Mouse (Mus musculus): ENCODE data around the gene Arl15.

Arl15 gene

DNA sequence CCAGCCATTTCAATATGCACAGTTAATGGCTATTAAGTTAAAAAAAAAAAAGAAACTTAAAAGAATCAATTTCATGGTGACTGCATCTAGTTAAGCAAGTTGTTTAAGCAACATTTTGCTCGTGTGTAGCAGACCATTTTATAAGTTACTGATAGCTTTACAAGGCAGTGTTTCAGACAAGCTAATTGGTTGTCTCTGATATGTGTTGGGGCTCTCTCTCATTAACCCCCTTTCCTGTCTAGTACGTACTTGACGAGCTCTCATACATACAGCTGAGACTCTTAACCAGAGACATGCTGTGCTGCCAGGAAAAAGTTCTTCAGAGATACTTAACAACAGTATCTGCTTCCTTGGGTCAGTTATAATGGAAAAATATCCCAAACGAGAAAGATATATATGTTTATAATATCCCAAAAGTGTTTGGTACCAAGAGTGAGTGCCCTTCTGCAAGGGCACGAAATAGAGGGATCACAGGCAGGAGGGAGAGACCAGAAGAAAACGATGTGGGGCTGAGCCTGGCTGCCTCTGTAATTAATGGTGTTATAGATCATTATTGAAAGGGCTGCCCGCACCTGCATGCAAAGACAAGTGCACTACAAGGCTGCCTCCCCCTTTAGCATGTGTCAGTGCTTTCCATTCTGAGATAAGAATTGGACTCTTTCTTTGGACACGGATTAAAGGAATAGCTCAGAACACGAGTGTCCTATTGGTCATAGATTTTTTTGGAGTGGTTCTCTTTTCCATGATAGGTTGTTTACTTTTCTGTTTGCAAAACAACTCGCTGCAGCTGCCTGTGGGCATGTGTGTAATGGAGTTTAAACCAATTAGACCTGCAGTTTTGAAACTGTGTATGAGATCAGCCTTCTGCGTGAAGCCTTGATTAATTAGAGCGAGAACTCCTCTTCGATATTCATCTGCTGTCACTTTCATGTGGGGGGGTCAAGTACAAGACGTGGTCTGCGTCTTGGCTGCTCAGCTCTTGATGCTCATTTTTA, 350.0 kb downstream of the Arl15 start:
- DNase-seq (ENCODE audit: low spot score in 2 of 2): no peak

DNA sequence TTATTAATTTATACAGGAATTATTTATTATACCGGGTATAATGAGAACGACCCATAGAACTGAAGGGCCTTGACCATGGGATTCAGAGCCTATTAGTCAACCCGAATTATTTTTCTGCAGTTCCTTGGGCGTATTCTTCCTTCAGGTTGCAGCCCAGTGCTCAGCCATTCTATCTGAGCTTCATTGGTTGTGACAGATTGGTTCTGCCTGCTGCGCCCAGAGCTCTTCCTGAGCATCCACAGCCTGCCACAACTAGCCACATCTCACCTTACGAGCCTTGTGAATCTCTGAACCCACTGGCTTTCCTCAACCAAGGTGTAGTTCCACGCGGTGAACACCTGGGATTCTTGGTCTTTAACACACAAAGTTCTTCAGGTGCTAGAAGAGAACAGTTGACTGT, 350.9 kb downstream of the Arl15 start:
- no peak for DNase-seq (ENCODE audit: low spot score in 2 of 2)

DNA sequence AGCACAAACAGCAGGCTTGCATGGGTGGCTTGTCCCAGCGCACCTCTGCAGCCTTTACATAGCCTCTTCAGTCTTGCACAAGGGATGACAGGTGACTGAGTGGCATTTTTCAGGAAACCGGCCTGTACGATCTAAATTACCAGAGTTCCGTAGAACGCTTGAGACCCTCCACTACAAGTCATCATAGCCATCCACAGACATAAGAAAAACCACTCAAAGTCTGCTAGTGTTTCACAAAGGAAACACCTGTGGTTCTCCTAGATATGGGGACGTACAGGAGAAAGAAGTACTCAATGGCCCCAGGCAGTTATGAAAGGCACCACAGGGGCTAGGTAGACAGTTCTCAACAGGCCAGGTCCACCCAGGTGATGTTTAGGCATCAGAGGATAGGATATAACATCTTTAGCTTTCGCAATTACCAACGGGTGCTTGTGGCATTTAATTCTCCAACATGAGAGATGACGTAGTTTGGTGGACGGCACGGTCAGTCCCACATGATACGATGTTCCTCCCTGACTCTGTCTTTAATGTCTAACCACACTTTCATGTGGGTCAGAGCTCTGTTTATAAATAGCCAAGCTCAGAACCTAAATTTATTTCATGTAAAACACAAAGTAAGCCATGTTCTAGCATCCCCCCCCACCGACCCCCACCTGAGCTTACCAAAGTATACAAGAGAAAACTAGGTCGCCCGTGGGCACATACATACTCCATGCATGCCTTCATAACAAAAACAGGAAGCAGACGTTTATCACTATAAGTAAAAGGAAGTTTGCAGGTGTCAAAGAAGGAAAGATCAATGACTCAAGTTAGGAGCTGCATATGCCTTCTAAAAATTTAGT, 356.8 kb downstream of the Arl15 start:
- DNase-seq (ENCODE audit: low spot score in 2 of 2): no peak

DNA sequence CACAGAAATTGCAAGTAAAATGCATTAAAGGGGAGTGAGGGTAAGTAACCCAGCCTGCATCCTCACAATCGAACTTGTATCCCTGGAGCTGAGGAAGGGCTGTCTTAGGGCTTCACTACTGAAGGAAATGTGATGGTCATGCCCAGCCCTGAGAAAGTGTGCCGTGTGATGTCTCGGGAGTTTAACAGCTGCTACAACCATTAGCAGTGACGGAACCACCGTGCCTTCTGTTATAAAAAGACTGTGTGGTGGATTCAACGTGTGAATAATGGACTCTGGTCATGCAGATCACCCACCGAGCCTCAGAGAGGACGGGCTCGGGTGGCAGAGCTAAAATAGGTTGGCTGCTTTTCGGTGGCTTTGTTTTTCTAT, 357.4 kb downstream of the Arl15 start:
- no peak for DNase-seq (ENCODE audit: low spot score in 2 of 2)

DNA sequence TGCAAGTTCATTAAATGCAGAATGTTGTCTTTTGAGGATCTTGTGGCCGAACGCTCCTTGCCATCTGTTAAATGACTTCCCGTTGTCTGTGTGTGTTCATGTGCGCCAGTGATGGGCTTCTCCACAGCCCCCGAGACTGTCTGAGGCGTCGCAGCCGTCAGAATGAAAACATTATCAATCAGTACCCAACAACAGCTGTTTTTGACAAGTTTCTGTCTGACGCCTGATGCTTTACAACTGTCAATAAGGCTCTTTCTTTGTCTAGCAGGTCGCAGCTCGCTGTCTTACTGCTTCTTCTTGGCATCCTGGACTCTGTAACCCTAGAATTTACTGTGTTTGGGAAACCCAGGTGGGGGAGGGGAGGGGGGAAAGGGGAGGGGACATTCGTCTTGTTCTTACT, 362.4 kb downstream of the Arl15 start:
- DNase-seq (ENCODE audit: low spot score in 2 of 2): no peak

DNA sequence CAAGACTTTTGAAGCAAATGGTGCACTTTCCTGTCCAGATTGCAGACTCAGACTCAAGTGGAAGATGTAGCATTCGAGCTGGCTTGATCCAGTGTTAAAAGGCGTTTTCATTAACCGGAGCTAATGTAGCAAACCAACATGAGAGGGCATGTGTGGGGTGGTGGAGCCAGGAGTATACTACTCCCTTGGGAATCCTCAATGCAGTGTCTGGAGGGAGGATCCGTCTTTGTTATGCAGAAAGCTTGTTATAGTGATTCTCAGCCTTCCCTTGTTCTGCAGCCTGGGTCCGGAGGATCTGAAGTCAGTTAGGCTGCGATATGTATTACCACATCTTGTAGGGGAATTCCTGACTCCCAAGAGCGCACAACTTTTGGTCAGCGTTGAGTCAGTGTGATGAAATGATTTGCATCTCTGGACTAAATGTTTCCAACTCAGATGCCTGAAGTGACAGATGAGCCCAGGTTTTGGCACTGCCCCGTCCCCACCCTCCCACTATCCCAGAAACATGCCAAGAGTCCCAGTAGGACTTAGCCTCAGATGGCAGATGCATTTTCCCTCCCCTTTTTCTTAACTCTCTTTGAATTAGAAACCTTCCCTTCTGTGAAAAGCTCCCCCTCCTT, 363.9 kb downstream of the Arl15 start:
- DNase-seq (ENCODE audit: low spot score in 2 of 2): no peak

DNA sequence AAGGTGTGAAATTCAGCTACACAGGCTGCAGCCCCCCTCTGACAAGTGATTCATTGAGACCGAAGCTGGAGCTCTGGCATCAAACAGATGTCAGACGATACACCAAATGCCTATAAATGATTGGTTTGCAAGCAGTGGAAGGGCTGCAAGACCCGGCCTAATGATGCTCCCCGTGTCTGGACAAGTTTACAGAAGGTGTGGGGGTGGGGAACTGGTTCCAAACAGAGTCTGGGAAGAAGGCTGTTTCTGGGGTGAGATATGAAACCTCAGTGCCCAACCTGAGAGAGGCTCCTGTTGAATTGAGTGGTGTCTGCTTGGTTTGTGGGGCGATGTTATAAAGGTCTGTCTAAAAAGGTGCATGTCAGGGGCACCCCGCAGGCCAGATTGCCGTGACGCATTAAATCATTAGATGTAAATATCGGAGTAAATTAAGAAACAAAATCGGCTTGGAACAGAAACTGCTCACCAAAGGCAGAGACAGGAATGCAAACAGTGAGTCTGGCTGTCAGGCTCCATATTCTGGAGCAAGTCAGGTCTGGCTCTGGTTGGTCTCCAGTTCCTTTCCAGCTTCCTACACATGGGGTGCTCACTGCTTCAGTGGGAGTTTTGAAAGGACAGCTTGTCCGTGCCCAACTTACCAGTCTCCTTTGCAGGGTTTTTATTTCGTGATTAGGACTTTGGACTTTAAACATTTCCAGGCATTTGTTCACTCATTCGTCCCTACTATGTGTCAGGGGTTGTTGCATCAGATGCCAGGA, 365.5 kb downstream of the Arl15 start:
- DNase-seq (ENCODE audit: low spot score in 2 of 2): no peak

DNA sequence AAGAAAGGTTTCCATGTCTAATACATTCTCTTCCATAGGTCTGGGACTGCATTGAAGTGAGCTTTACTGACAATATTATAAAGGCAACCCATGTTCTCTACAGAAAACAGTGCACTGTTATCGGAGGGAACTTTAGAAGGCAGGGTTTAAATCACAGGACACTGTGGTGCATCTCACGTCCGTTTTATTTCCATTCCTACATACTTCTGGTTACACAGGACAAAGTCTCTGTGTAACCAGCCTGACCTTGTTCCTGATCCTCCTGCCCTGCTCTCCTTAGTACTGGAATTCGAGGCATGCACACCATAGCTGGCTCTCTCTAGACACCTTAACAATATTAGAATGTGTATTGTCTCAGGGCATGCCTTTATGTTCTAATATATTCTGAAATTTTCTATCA, 368.4 kb downstream of the Arl15 start:
- no peak for DNase-seq (ENCODE audit: low spot score in 2 of 2)

DNA sequence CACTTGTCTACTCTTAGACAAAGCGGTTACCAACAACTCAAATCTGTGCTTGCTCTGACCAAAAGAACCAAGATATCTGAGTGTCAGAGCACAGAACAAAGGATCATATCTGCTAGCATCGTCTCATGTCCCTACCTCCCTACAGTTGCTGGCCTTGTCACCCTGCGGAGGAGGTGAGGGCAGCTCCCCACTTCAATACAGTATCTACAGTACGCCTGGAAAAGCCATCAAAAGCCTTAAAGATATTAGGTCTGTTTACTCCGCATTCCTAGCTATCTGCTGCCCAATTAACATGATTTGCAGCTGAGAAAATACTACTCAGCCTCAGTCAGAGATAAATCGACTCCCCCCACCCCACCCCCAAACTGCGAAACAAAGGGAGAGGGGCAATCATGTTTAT, 371.3 kb downstream of the Arl15 start:
- DNase-seq (ENCODE audit: low spot score in 2 of 2): no peak

DNA sequence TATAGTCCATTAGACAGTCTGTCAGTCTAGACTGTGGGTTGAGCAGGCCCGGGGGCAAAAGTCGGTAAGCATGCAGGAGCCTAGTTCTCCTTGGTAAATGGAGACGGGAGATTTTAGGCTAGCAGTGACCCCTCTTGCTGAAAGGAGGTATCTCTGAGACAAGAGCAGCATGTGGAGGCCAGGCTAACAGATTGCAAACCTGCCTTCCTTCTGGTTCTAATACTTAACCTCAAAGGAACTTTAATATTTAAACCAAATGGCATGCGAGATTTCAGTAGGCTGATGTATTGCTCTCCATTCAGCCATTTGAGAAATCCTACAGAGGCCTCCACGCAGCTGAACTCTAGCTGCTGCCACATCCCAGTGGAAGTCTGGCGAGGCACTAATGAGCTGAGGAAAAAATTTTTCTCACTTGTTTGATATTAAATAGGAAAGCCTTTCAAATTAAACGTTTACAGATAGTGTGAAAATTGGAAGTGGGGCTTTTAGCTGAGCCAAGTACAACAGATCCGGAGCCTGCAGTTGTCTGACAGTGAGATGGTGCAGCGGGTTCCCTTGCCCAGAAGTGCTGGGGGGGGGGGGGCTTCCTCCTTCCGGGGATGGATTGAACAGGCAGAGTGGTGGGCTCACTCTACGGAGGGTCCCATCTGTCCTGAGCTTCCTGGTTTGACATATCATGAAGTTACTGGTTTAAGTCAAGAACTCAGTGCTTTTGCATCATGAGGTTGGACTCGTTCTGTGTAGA, 372.3 kb downstream of the Arl15 start:
- no peak for DNase-seq (ENCODE audit: low spot score in 2 of 2)

DNA sequence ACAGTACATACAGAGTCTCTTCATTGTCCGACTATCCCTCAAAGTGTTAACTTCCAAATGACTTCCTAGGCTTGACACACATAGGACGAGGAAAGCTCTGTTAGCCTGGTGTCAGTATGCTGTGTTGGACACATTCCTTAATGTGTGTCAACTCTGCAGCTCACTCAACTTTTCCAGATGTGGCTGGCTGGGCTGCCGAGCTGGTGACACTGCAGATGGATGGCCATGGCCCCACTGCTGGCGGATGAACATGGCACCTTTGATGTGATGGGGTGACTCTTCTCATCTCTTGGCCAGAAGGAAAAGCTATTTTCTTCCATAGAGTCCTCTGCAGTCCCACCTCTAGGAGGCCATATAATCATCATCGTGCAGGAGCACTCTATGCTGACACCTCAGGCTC, 375.8 kb downstream of the Arl15 start:
- no peak for DNase-seq (ENCODE audit: low spot score in 2 of 2)

DNA sequence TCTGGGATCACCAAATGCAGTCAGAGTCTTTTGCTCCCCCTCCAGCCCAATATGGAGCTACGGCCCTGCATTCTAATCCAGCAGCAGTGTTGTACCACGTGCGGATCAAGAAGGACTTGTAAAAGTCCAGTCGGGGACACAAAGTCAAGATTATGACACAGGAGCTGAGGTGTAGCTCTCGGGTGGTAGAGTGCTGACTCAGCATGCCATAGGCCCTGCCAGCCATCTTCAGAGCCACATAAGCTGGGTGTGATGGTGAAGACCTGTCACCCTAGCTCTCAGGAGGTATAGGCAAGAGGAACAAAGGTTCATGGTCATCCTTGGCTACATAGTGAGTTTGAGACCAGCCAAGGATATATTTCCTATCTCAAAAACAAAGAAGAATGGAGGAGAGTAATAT, 377.2 kb downstream of the Arl15 start:
- DNase-seq (ENCODE audit: low spot score in 2 of 2): no peak

DNA sequence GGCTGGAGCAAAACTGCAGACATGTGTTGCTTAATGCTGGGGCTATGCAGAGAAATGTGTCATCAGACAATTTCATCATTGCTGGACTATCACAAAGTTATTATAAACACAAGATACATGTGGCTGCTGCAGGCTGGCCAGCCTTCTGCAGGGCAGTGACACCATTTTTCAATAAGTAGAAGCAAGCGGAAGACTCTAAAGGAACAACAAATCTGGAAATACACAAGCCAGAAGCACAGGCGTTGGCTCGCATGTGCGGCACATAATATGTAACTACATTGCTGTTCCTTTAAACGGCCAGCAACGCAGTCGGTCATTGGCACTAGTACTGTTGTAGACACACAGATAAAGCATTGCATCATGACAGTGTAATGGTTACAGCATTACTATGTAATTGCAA, 393.8 kb downstream of the Arl15 start:
- no peak for DNase-seq (ENCODE audit: low spot score in 2 of 2)

DNA sequence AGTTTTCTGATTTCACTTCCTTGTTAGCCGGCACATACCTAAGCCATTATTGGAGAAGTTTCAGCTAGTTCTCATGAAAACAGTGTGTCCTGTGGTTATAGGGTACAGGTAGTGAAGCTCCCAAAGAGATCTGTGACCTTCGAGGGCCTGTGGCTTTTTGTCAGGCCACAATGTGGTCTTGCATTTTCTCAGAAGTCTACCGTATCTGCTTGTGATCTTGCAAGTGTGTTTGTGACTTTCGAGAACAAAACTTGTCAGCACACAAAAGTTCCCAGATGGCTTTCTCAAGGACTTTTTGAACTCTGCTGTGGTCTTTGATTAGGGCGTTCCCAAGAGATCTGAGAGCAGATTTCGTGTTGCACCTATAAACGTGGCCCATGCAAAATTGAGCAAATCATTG, 394.5 kb downstream of the Arl15 start:
- DNase-seq (ENCODE audit: low spot score in 2 of 2): no peak

DNA sequence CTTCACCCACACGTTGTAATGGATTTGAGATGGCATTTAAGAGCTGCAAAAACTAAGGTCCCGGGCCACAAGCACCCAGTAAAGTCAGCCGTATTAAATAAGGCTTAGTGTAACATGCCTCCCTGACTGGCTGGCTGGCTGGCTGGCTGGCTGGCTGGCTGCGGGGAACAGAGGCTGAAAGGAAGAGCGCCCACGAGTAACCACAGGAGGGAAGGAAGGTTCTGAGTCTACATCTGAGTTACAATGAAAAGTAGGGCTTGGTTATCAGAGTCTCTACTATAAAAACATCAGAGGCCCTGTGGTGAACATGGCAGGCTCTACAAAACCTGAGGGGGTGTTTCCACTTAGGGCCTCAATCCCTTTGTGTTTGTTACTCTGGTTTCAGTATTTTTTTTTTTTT, 395.1 kb downstream of the Arl15 start:
- DNase-seq (ENCODE audit: low spot score in 2 of 2): no peak

DNA sequence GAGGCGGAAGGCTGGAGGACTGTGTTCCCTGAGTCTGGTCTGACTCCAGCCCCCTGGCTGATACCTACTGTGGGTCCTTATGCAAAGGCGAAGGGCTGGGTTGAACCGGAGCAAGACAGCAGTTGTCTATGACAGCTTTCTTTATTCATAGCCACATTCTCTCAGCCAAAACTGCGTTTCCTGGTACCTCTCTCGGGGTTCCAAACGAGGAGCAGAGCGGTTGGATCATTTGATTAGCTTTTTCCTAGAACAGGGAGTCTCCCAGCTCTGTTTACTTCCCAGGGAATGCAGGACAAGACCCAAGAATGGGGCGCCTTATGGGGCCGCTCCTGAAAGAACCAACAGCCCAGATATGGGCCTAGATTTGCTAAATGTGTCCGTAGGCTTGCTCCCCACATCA, 396.6 kb downstream of the Arl15 start:
- no peak for DNase-seq (ENCODE audit: low spot score in 2 of 2)

DNA sequence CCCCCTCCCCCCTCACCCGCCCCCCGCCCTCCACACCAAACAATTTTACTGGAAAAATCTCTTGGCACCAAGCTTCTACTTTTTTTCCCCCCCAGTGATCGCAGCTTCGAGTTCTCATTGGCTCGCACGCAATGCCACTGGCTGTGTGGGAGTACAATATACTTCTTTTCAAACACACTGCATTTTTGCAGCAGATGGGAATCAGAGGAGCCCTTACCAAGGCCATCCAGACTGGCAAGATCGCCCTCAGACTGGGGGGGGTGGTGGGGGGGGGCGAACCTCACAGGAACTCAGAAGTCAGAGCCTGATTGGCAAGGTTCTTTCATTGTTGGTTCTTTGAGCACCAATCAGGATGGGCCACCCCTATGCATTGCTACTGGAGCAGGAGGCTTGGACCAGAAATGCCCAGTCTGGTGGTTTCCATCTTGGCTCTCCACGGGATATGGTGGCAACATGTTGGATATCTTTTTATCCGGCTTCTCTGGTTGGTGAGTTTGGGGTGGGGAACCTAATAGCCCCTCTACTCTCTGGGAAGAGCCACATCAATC, 404.0 kb downstream of the Arl15 start:
- no peak for DNase-seq (ENCODE audit: low spot score in 2 of 2)

DNA sequence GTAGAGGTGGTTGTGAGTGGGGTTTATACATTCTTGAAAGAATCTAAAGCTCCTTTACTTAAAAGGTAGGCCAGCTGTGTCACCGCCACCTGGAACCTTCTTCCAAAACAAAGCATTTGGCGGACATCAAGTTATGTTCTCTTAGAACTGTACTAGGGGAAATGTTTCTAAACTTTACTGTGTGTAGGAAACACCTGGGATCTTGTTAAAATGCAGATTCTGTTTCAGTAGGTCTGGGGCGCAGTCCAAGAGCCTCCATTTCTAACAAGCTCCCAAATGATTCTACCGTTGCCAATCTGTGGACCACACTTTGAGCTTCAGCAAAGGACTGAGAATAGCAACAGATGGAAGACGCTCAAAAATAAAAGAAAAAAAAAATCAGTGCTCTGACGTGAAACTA, 405.4 kb downstream of the Arl15 start:
- DNase-seq (ENCODE audit: low spot score in 2 of 2): no peak

DNA sequence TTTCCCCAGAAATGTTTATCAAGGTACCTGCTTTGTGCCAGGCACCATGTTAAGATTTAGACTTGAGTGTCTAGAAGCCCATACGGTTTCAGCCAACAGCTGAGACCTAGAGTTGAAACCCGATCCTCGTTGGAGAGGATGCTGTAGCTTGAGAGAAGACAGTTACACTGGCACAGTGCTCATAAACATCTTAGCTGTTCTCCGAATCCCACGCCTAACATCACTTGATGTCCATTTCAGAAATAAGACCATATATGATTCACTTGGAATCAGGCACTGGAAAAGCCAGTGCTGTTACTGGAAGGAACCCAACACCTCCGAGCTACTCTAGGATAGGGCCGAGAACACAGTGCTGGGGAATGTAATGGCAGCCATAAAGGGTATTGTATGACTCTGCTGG, 406.2 kb downstream of the Arl15 start:
- no peak for DNase-seq (ENCODE audit: low spot score in 2 of 2)

DNA sequence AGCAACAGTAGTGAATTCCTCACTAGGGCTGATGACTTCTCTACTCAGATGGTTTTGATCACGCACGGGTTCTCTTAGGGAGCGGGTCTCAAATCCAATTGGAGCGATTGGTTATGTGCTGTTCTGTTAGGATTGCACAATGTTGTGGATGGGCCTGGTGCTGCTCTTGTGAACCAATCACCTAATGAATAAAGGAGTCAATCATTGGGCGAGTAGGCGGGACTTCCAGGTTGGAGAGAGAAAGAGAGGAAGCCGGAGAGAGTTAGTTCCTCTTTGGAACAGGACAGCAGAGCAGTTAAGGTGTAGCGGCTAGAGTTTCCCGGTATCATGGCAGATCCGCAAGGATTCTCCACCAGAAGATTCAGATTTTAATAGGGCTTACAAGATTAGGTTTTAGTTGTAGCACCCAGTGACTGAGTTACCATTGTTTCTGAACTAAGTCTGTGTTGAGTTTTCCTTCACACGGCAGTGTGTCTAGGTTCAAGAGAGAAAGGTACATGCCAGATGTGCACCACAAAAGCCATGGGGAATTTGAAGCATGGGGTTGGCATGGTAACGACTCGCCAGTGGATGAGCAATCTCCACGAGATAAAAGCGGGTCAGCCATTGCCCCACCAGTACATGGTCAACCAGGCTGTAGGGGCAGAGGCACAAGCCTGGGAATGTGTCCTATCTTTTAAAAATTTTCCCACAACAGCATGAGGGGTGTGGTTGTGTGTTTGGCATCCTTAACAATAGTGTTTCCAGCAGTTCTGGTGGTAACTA, 408.7 kb downstream of the Arl15 start:
- no peak for DNase-seq (ENCODE audit: low spot score in 2 of 2)

Data from frontal cortex, postnatal 10 days (tissue).